In the genomic region with DNA sequence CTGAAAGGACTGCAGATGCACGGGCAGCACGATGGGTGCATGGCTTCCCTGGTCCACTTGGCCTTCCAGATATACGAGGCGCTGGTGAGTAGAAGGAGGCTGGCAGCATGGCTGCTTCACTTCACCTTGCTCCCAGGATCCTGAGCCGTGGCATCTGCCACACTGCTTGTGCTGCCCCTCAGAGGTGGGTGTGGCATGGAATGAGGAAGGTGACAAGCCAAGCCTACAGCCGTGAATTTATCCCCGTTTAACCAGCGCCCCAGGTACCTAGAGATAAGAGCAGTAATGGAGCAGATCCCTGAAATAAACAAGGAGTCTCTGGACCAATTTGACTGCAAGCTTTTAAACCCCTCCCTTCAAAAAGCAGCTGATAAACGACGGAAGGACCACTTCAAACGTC, we compare ENCODE assay signal across 27 mouse cellular contexts. TPM values are rescaled to one million over a fixed set of nuclear protein-coding genes. Genes with fewer than 3 reads are reported as not detected.
DNase-seq lines count a peak whose midpoint lies in the region; ATAC-seq and TF ChIP-seq lines count a peak whose summit lies in the region.
"Had no signal": no experiment of that assay in that cellular context is flagged by ENCODE, and none has a peak within 500 bp of the region (broad histone marks: within the 10 kb centered on the region; RNA-seq: fewer than 3 reads in every experiment).

No protein-coding gene starts in this region.

- TF ChIP-seq RAD21 in MEL (IDR thresholded peaks at IDR 0.05; ENCODE audit: low read depth, low read length), result no peak

- H3K4me3 ChIP-seq in embryonic facial prominence, embryonic 13.5 days, result no peak overlapping the region
- no peak overlapping the region for H3K4me3 ChIP-seq in embryonic facial prominence, embryonic 10.5 days
- H3K4me3 ChIP-seq in lung, postnatal 0 days (ENCODE audit: low read depth, low read length), result no peak overlapping the region
- no peak overlapping the region for H3K4me3 ChIP-seq in MEL (ENCODE audit: control insufficient read depth in 1 of 2, insufficient read depth in 1 of 2, low read depth in 2 of 2, low read length in 2 of 2)
- H3K4me3 ChIP-seq: embryonic facial prominence, embryonic 15.5 days; forebrain, embryonic 12.5 days; forebrain, embryonic 15.5 days; heart, adult 2 months; heart, embryonic 10.5 days; hindbrain, embryonic 12.5 days; hindbrain, embryonic 15.5 days had no signal

- H3K36me3 ChIP-seq in embryonic facial prominence, embryonic 13.5 days, result peaks cover 99% of the 10 kb centered on the region
- peaks cover 100% of the 10 kb centered on the region for H3K36me3 ChIP-seq in embryonic facial prominence, embryonic 10.5 days (replicated peaks)
- H3K36me3 ChIP-seq in lung, postnatal 0 days (ENCODE audit: insufficient read depth, low read length), result peaks cover 21% of the 10 kb centered on the region
- peaks cover 14 to 23% of the 10 kb centered on the region in 2 experiments for H3K36me3 ChIP-seq in MEL (ENCODE audit: control insufficient read depth in 1 of 2, insufficient read depth in 2 of 2, low read length in 2 of 2)

- WGBS in embryonic facial prominence, embryonic 13.5 days, result 80% methylated on average over 11 of the region's 11 CpGs
- 84% methylated on average over 11 of the region's 11 CpGs for WGBS in embryonic facial prominence, embryonic 10.5 days
- 54% methylated on average over 11 of the region's 11 CpGs for WGBS in lung, postnatal 0 days

- H3K4me2 ChIP-seq in embryonic facial prominence, embryonic 13.5 days, result no peak overlapping the region
- 0 out of 2 replicates have a peak overlapping the region, but pooled peaks have one; percentile 3 for H3K4me2 ChIP-seq in lung, postnatal 0 days (replicated peaks; ENCODE audit: low read depth, low read length)
- H3K4me2 ChIP-seq: embryonic facial prominence, embryonic 15.5 days; forebrain, embryonic 12.5 days; forebrain, embryonic 15.5 days; hindbrain, embryonic 12.5 days; hindbrain, embryonic 15.5 days had no signal

- ATAC-seq in embryonic facial prominence, embryonic 13.5 days (ENCODE audit: insufficient number of reproducible peaks, insufficient read depth, low FRiP score, low TSS enrichment, low read depth), result no peak
- ATAC-seq in lung, postnatal 0 days, result peak; percentile 16; the same call in 1 of the 2 replicates
- ATAC-seq: activated CD4-positive, CD25-positive, alpha-beta regulatory T cell, adult 4 months; forebrain, embryonic 15.5 days had no signal

- no peak for TF ChIP-seq POLR2A in MEL (IDR thresholded peaks at IDR 0.05; ENCODE audit: control insufficient read depth in 1 of 2, insufficient read depth in 1 of 2, low read depth in 1 of 2, low read length in 2 of 2, poor library complexity in 1 of 2)

- no peak for TF ChIP-seq CTCF in lung, postnatal 0 days (IDR thresholded peaks at IDR 0.05)
- no peak for TF ChIP-seq CTCF in MEL (IDR thresholded peaks at IDR 0.05 in 2 of 3, conservative IDR thresholded peaks at IDR 0.05 in 1 of 3; ENCODE audit: control insufficient read depth in 1 of 3, insufficient read depth in 1 of 3, low read depth in 2 of 3, low read length in 3 of 3, poor library complexity in 1 of 3, severe bottlenecking in 1 of 3)

- H3K27ac ChIP-seq in embryonic facial prominence, embryonic 13.5 days, result 0 out of 2 replicates have a peak overlapping the region, but pooled peaks have one; percentile 2
- H3K27ac ChIP-seq in embryonic facial prominence, embryonic 10.5 days (replicated peaks), result no peak overlapping the region
- peak overlapping the region; percentile 47; the same call in 1 of the 2 replicates for H3K27ac ChIP-seq in lung, postnatal 0 days (ENCODE audit: low read length)
- H3K27ac ChIP-seq in MEL (ENCODE audit: control insufficient read depth, low read depth, low read length), result no peak overlapping the region
- H3K27ac ChIP-seq: embryonic facial prominence, embryonic 15.5 days; forebrain, embryonic 12.5 days; forebrain, embryonic 15.5 days; heart, adult 2 months; heart, embryonic 10.5 days; hindbrain, embryonic 12.5 days; hindbrain, embryonic 15.5 days had no signal

- peaks cover 3% of the 10 kb centered on the region for H3K79me2 ChIP-seq in MEL (ENCODE audit: control insufficient read depth, insufficient read depth, low read length, poor library complexity)

- no peak overlapping the region for H3K9ac ChIP-seq in embryonic facial prominence, embryonic 13.5 days
- H3K9ac ChIP-seq in lung, postnatal 0 days (replicated peaks; ENCODE audit: low read depth), result no peak overlapping the region
- no peak overlapping the region for H3K9ac ChIP-seq in MEL (ENCODE audit: control insufficient read depth, low read depth, low read length, poor library complexity, severe bottlenecking)
- H3K9ac ChIP-seq: embryonic facial prominence, embryonic 15.5 days; forebrain, embryonic 12.5 days; forebrain, embryonic 15.5 days; hindbrain, embryonic 12.5 days; hindbrain, embryonic 15.5 days had no signal

- TF ChIP-seq EP300 in lung, postnatal 0 days (IDR thresholded peaks at IDR 0.05), result no peak
- TF ChIP-seq EP300 in MEL (IDR thresholded peaks at IDR 0.05; ENCODE audit: low read depth in 1 of 2, low read length in 2 of 2), result no peak

- H3K4me1 ChIP-seq in embryonic facial prominence, embryonic 13.5 days, result peaks cover 4% of the 10 kb centered on the region
- peaks cover 4% of the 10 kb centered on the region for H3K4me1 ChIP-seq in embryonic facial prominence, embryonic 10.5 days
- peaks cover 2% of the 10 kb centered on the region; the same call in 1 of the 2 replicates for H3K4me1 ChIP-seq in lung, postnatal 0 days (ENCODE audit: insufficient read depth, low read depth, low read length)
- peaks cover 10% of the 10 kb centered on the region in 2 experiments for H3K4me1 ChIP-seq in MEL (ENCODE audit: control insufficient read depth in 1 of 2, insufficient read depth in 2 of 2, low read length in 2 of 2)

- DNase-seq in embryonic facial prominence, embryonic 10.5 days (ENCODE audit: low spot score), result no peak
- peak; percentile 50 for DNase-seq in lung, postnatal 0 days (ENCODE audit: low spot score)
- DNase-seq in lung, postnatal 10 days, result no peak
- DNase-seq in MEL (ENCODE audit: low read depth, low spot score), result no peak
- DNase-seq in embryo, embryonic 10 days (ENCODE audit: low spot score), result no peak
- DNase-seq in ovary, postnatal 14 days (ENCODE audit: low spot score), result no peak
- DNase-seq: adrenal gland, adult 8-10 months; adrenal gland, postnatal 25 days; B cell, adult 2 months; cerebellum, adult 18-20 months; cerebellum, adult 9-10 months; cerebellum, postnatal 25 days; embryo, embryonic 11 days; gastrocnemius, postnatal 25 days; heart, adult 2 months had no signal

- H3K9me3 ChIP-seq in embryonic facial prominence, embryonic 13.5 days, result no peaks in the 10 kb centered on the region
- H3K9me3 ChIP-seq in embryonic facial prominence, embryonic 10.5 days, result no peaks in the 10 kb centered on the region
- no peaks in the 10 kb centered on the region for H3K9me3 ChIP-seq in lung, postnatal 0 days (ENCODE audit: low read length)
- H3K9me3 ChIP-seq in MEL (replicated peaks; ENCODE audit: insufficient read depth, low read length), result no peaks in the 10 kb centered on the region
- H3K9me3 ChIP-seq: embryonic facial prominence, embryonic 15.5 days; forebrain, embryonic 12.5 days; forebrain, embryonic 15.5 days; heart, embryonic 10.5 days; hindbrain, embryonic 12.5 days; hindbrain, embryonic 15.5 days had no signal

- H3K27me3 ChIP-seq in embryonic facial prominence, embryonic 13.5 days, result no peaks in the 10 kb centered on the region
- H3K27me3 ChIP-seq in embryonic facial prominence, embryonic 10.5 days (replicated peaks; ENCODE audit: low read depth, poor library complexity, severe bottlenecking), result no peaks in the 10 kb centered on the region
- H3K27me3 ChIP-seq in lung, postnatal 0 days (replicated peaks; ENCODE audit: insufficient read depth, low read length), result no peaks in the 10 kb centered on the region
- no peaks in the 10 kb centered on the region for H3K27me3 ChIP-seq in MEL (ENCODE audit: control insufficient read depth in 1 of 2, insufficient read depth in 2 of 2, low read length in 2 of 2)
- H3K27me3 ChIP-seq: CH12.LX; embryonic facial prominence, embryonic 15.5 days; forebrain, embryonic 12.5 days; forebrain, embryonic 15.5 days; hindbrain, embryonic 12.5 days; hindbrain, embryonic 15.5 days had no signal

RNA-seq across cellular contexts. Expression of gene Polr1c, which starts 6.4 kb away (rescaled TPM):
- polyA plus RNA-seq in embryonic facial prominence, embryonic 13.5 days (2015; fragmentation: Nextera tagmentation; extraction: Ambion mirVana), result 103 and 104 TPM in 2 replicates
- 125 and 130 TPM in 2 replicates for polyA plus RNA-seq in embryonic facial prominence, embryonic 10.5 days (2016; fragmentation: Nextera tagmentation; extraction: Ambion mirVana)
- 82.0 and 89.9 TPM in 2 replicates for polyA plus RNA-seq in lung, postnatal 0 days (2015; fragmentation: Nextera tagmentation; extraction: Ambion mirVana)
- total RNA-seq in MEL (2012; rRNA removed), result 188 and 197 TPM in 2 replicates
- 100 to 1,000 TPM in 1 of 2 experiments, not detected in 1; 195 TPM for polyA plus RNA-seq in MEL (2012; ENCODE audit: insufficient read depth in 1 of 2, insufficient read length in 2 of 2, low read depth in 1 of 2, low replicate concordance in 2 of 2, missing spikeins in 1 of 2)

RNA-seq across cellular contexts. Expression of gene Yipf3, which starts 6.4 kb away (rescaled TPM):
- polyA plus RNA-seq in embryonic facial prominence, embryonic 13.5 days (2015; fragmentation: Nextera tagmentation; extraction: Ambion mirVana), result 82.8 and 95.7 TPM in 2 replicates
- polyA plus RNA-seq in embryonic facial prominence, embryonic 10.5 days (2016; fragmentation: Nextera tagmentation; extraction: Ambion mirVana), result 66.6 and 70.6 TPM in 2 replicates
- 185 and 199 TPM in 2 replicates for polyA plus RNA-seq in lung, postnatal 0 days (2015; fragmentation: Nextera tagmentation; extraction: Ambion mirVana)
- total RNA-seq in MEL (2012; rRNA removed), result 18.9 and 20.8 TPM in 2 replicates
- polyA plus RNA-seq in MEL (2012; ENCODE audit: insufficient read depth in 1 of 2, insufficient read length in 2 of 2, low read depth in 1 of 2, low replicate concordance in 2 of 2, missing spikeins in 1 of 2), result 10 to 100 TPM in 1 of 2 experiments, not detected in 1; 86.5 TPM

RNA-seq across cellular contexts. Expression of gene Lrrc73, which starts 11.9 kb away (rescaled TPM):
- polyA plus RNA-seq in embryonic facial prominence, embryonic 13.5 days (2015; fragmentation: Nextera tagmentation; extraction: Ambion mirVana), result 1.4 and 1.9 TPM in 2 replicates
- polyA plus RNA-seq in embryonic facial prominence, embryonic 10.5 days (2016; fragmentation: Nextera tagmentation; extraction: Ambion mirVana), result 0.67 and 0.86 TPM in 2 replicates
- polyA plus RNA-seq in lung, postnatal 0 days (2015; fragmentation: Nextera tagmentation; extraction: Ambion mirVana), result 3.7 and 5.2 TPM in 2 replicates
- total RNA-seq in MEL (2012; rRNA removed), result 0.72 and 1.2 TPM in 2 replicates
- 1 to 10 TPM in 1 of 2 experiments, not detected in 1; 3.5 TPM for polyA plus RNA-seq in MEL (2012; ENCODE audit: insufficient read depth in 1 of 2, insufficient read length in 2 of 2, low read depth in 1 of 2, low replicate concordance in 2 of 2, missing spikeins in 1 of 2)
- total RNA-seq: common myeloid progenitor, adult 5-6 weeks; gastrocnemius, adult 8-10 months; hematopoietic stem cell, adult 5-6 weeks had no signal

RNA-seq across cellular contexts. Expression of gene Xpo5, which starts 38.9 kb away (rescaled TPM):
- 43.6 and 43.8 TPM in 2 replicates for polyA plus RNA-seq in embryonic facial prominence, embryonic 13.5 days (2015; fragmentation: Nextera tagmentation; extraction: Ambion mirVana)
- 72.7 and 77.6 TPM in 2 replicates for polyA plus RNA-seq in embryonic facial prominence, embryonic 10.5 days (2016; fragmentation: Nextera tagmentation; extraction: Ambion mirVana)
- polyA plus RNA-seq in lung, postnatal 0 days (2015; fragmentation: Nextera tagmentation; extraction: Ambion mirVana), result 14.8 and 16.2 TPM in 2 replicates
- 79.0 and 82.7 TPM in 2 replicates for total RNA-seq in MEL (2012; rRNA removed)
- 10 to 100 TPM; 47.5 to 93.4 TPM for polyA plus RNA-seq in MEL (2012; ENCODE audit: insufficient read depth in 1 of 2, insufficient read length in 2 of 2, low read depth in 1 of 2, low replicate concordance in 2 of 2, missing spikeins in 1 of 2)

RNA-seq across cellular contexts. Expression of gene Polh, which starts 39.0 kb away (rescaled TPM):
- 20.4 and 24.4 TPM in 2 replicates for polyA plus RNA-seq in embryonic facial prominence, embryonic 13.5 days (2015; fragmentation: Nextera tagmentation; extraction: Ambion mirVana)
- polyA plus RNA-seq in embryonic facial prominence, embryonic 10.5 days (2016; fragmentation: Nextera tagmentation; extraction: Ambion mirVana), result 15.1 and 15.7 TPM in 2 replicates
- polyA plus RNA-seq in lung, postnatal 0 days (2015; fragmentation: Nextera tagmentation; extraction: Ambion mirVana), result 6.6 and 8.6 TPM in 2 replicates
- total RNA-seq in MEL (2012; rRNA removed), result 28.4 and 30.8 TPM in 2 replicates
- polyA plus RNA-seq in MEL (2012; ENCODE audit: insufficient read depth in 1 of 2, insufficient read length in 2 of 2, low read depth in 1 of 2, low replicate concordance in 2 of 2, missing spikeins in 1 of 2), result 10 to 100 TPM in 1 of 2 experiments, not detected in 1; 22.2 TPM

Comparison
In these comparisons a context has a peak if more than half of its experiments do, and no peak if none do; other contexts are left out.
1. H3K27ac ChIP-seq: peak in embryonic facial prominence, embryonic 13.5 days (single experiment) and lung, postnatal 0 days (single experiment); none in embryonic facial prominence, embryonic 10.5 days (single experiment) and MEL (single experiment).